Mouse (Mus musculus) thymus, adult 2 months (tissue): Measurements from ENCODE around the gene Prdm5.

Experiments used
- CTCF ChIP-seq: fragments of 200-500 bp; IDR thresholded peaks from 2 replicates; pipeline ENCODE4 v1.5.1; 2012; ENCODE audit warnings: mild to moderate bottlenecking, control low read depth, low read length, moderate library complexity, borderline replicate concordance; ENCODE audit not compliant: control insufficient read depth, poor library complexity, insufficient read depth; ENCODE audit errors: extremely low read depth
- POLR2A ChIP-seq: fragments of 200-500 bp; IDR thresholded peaks from 2 replicates; pipeline ENCODE4 v1.6.1; 2012; ENCODE audit warnings: mild to moderate bottlenecking, low read length, control low read depth, moderate library complexity; ENCODE audit not compliant: control insufficient read depth, poor library complexity, insufficient read depth; ENCODE audit errors: extremely low read depth

GRCm38 (mm10) chr6:65783670-65784069, 4.9 kb downstream of the Prdm5 start:
- TF ChIP-seq CTCF (no peak), POLR2A (no peak)
